Comparison of ENCODE assay signal across 13 mouse cellular contexts in genomic region chr11:96928691-96929090, GRCm38 (mm10). TPM values are rescaled to one million over a fixed set of nuclear protein-coding genes. Genes with fewer than 3 reads are reported as not detected.
DNase-seq lines count a peak whose midpoint lies in the region; ATAC-seq and TF ChIP-seq lines count a peak whose summit lies in the region.
"Had no signal": no experiment of that assay in that cellular context is flagged by ENCODE, and none has a peak within 500 bp of the region (broad histone marks: within the 10 kb centered on the region; RNA-seq: fewer than 3 reads in every experiment).

No protein-coding gene starts in this region.

- no peak overlapping the region for H3K4me3 ChIP-seq in liver, embryonic 12.5 days
- no peak overlapping the region for H3K4me3 ChIP-seq in liver, postnatal 0 days (ENCODE audit: low read depth, low read length)
- no peak overlapping the region; the same call in 1 of the 2 replicates for H3K4me3 ChIP-seq in intestine, embryonic 14.5 days (ENCODE audit: low read depth, low read length)
- peak overlapping the region; percentile 87 for H3K4me3 ChIP-seq in small intestine, adult 2 months (ENCODE audit: low read depth, low read length)
- no peak overlapping the region for H3K4me3 ChIP-seq in heart, adult 2 months
- H3K4me3 ChIP-seq: forebrain, embryonic 13.5 days; midbrain, embryonic 12.5 days had no signal

- 46% methylated on average over 5 of the region's 5 CpGs for WGBS in liver, embryonic 12.5 days (ENCODE audit: insufficient replicate concordance)
- WGBS in liver, postnatal 0 days (ENCODE audit: insufficient replicate concordance): 30% methylated on average over 5 of the region's 5 CpGs
- 3% methylated on average over 5 of the region's 5 CpGs for WGBS in intestine, embryonic 14.5 days
- 14% methylated on average over 5 of the region's 5 CpGs for WGBS in small intestine, adult 2 months
- WGBS in heart, adult 2 months: 9% methylated on average over 5 of the region's 5 CpGs

- no peak for DNase-seq in liver, postnatal 0 days
- peak; percentile 56 for DNase-seq in intestine, embryonic 14.5 days (ENCODE audit: low spot score)
- peak; percentile 65 to 74 for DNase-seq in kidney, postnatal 36 days
- DNase-seq in adrenal gland, postnatal 14 days: no peak
- no peak for DNase-seq in heart, adult 8-10 months (ENCODE audit: low spot score)
- DNase-seq in heart, adult 2 months: no peak
- DNase-seq: cerebellum, postnatal 10 days; heart, postnatal 4 days; retina, postnatal 1 day had no signal

- no peak for TF ChIP-seq CTCF in liver, postnatal 0 days (IDR thresholded peaks at IDR 0.05; ENCODE audit: low read depth)
- TF ChIP-seq CTCF in small intestine, adult 2 months (IDR thresholded peaks at IDR 0.05; ENCODE audit: extremely low read depth, insufficient read length, insufficient replicate concordance, low read depth, low read length): peak; percentile 1; the same call in 1 of the 2 replicates
- TF ChIP-seq CTCF in heart, adult 2 months (IDR thresholded peaks at IDR 0.05): no peak

- no peaks in the 10 kb centered on the region for H3K9me3 ChIP-seq in liver, embryonic 12.5 days (replicated peaks)
- no peaks in the 10 kb centered on the region for H3K9me3 ChIP-seq in liver, postnatal 0 days (ENCODE audit: low read length)
- H3K9me3 ChIP-seq in intestine, embryonic 14.5 days (ENCODE audit: control insufficient read depth, low read length): no peaks in the 10 kb centered on the region
- H3K9me3 ChIP-seq: forebrain, embryonic 13.5 days; midbrain, embryonic 12.5 days had no signal

- H3K4me1 ChIP-seq in liver, embryonic 12.5 days: peaks cover 97% of the 10 kb centered on the region
- H3K4me1 ChIP-seq in liver, postnatal 0 days (ENCODE audit: insufficient read depth): peaks cover 35% of the 10 kb centered on the region
- 0 out of 2 replicates have a peak, but pooled peaks cover 3% of the 10 kb centered on the region for H3K4me1 ChIP-seq in intestine, embryonic 14.5 days (replicated peaks; ENCODE audit: control insufficient read depth, insufficient read depth, low read length)
- H3K4me1 ChIP-seq in small intestine, adult 2 months (ENCODE audit: control insufficient read depth, insufficient read depth, insufficient read length, low read length): peaks cover 27% of the 10 kb centered on the region
- H3K4me1 ChIP-seq in heart, adult 2 months (ENCODE audit: control insufficient read depth, insufficient read depth, low read length): no peaks in the 10 kb centered on the region
- H3K4me1 ChIP-seq: forebrain, embryonic 13.5 days had no signal

- peak overlapping the region; percentile 50 for H3K4me2 ChIP-seq in liver, embryonic 12.5 days
- H3K4me2 ChIP-seq in liver, postnatal 0 days (ENCODE audit: low read depth, low read length): no peak overlapping the region; the same call in 1 of the 2 replicates
- peak overlapping the region; percentile 41 for H3K4me2 ChIP-seq in intestine, embryonic 14.5 days (ENCODE audit: low read length)
- H3K4me2 ChIP-seq: forebrain, embryonic 13.5 days; midbrain, embryonic 12.5 days had no signal

- no peak for TF ChIP-seq EP300 in liver, postnatal 0 days (IDR thresholded peaks at IDR 0.05; ENCODE audit: low read depth)
- no peak for TF ChIP-seq EP300 in heart, adult 2 months (IDR thresholded peaks at IDR 0.05; ENCODE audit: insufficient read depth, low read depth, low read length)

- H3K9ac ChIP-seq in liver, embryonic 12.5 days: peak overlapping the region; percentile 49
- no peak overlapping the region for H3K9ac ChIP-seq in liver, postnatal 0 days (replicated peaks)
- H3K9ac ChIP-seq in intestine, embryonic 14.5 days (ENCODE audit: low read length): no peak overlapping the region
- H3K9ac ChIP-seq in heart, adult 2 months (ENCODE audit: low read depth, low read length): no peak overlapping the region
- H3K9ac ChIP-seq: forebrain, embryonic 13.5 days; midbrain, embryonic 12.5 days had no signal

- peak overlapping the region; percentile 95; the same call in 1 of the 2 replicates for H3K27ac ChIP-seq in liver, embryonic 12.5 days
- H3K27ac ChIP-seq in liver, postnatal 0 days (ENCODE audit: low read depth): no peak overlapping the region
- peak overlapping the region; percentile 85 for H3K27ac ChIP-seq in intestine, embryonic 14.5 days (ENCODE audit: low read depth)
- peak overlapping the region; percentile 100 for H3K27ac ChIP-seq in small intestine, adult 2 months (ENCODE audit: insufficient read depth, low read depth, low read length)
- H3K27ac ChIP-seq in heart, adult 2 months: no peak overlapping the region
- H3K27ac ChIP-seq: forebrain, embryonic 13.5 days; midbrain, embryonic 12.5 days had no signal

- H3K36me3 ChIP-seq in liver, embryonic 12.5 days: no peaks in the 10 kb centered on the region
- no peaks in the 10 kb centered on the region for H3K36me3 ChIP-seq in liver, postnatal 0 days (replicated peaks; ENCODE audit: insufficient read depth, low read length)
- no peaks in the 10 kb centered on the region for H3K36me3 ChIP-seq in intestine, embryonic 14.5 days (ENCODE audit: control insufficient read depth, insufficient read depth, low read length)
- peaks cover 18% of the 10 kb centered on the region for H3K36me3 ChIP-seq in small intestine, adult 2 months (ENCODE audit: control insufficient read depth, insufficient read depth, low read length)
- H3K36me3 ChIP-seq in heart, adult 2 months (ENCODE audit: control insufficient read depth, insufficient read depth, low read length): no peaks in the 10 kb centered on the region
- H3K36me3 ChIP-seq: midbrain, embryonic 12.5 days had no signal

- intact Hi-C loops in heart, adult 2 months (cut with DNase I): no loop called here

- ATAC-seq in liver, embryonic 12.5 days: no peak
- ATAC-seq in liver, postnatal 0 days: no peak
- peak; percentile 84 for ATAC-seq in intestine, embryonic 14.5 days (replicated peaks; ENCODE audit: low FRiP score, low TSS enrichment, low read depth)
- ATAC-seq: forebrain, embryonic 13.5 days had no signal

- no peaks in the 10 kb centered on the region for H3K79me2 ChIP-seq in heart, adult 2 months (replicated peaks; ENCODE audit: control insufficient read depth, insufficient read depth, low read length)

- no peak for TF ChIP-seq POLR2A in small intestine, adult 2 months (IDR thresholded peaks at IDR 0.05; ENCODE audit: low read depth, low read length)
- no peak for TF ChIP-seq POLR2A in heart, adult 2 months (IDR thresholded peaks at IDR 0.05; ENCODE audit: insufficient read depth, low read depth, low read length)

- peaks cover 15% of the 10 kb centered on the region for H3K27me3 ChIP-seq in liver, embryonic 12.5 days (replicated peaks)
- H3K27me3 ChIP-seq in liver, postnatal 0 days (ENCODE audit: insufficient read depth, low read length): no peaks in the 10 kb centered on the region
- peaks cover 3% of the 10 kb centered on the region; the same call in 1 of the 2 replicates for H3K27me3 ChIP-seq in intestine, embryonic 14.5 days (replicated peaks; ENCODE audit: control insufficient read depth, insufficient read depth, low read length)
- no peaks in the 10 kb centered on the region for H3K27me3 ChIP-seq in small intestine, adult 2 months (ENCODE audit: control insufficient read depth, insufficient read depth, low read length)
- H3K27me3 ChIP-seq in heart, adult 2 months (ENCODE audit: control insufficient read depth, insufficient read depth, low read length): peaks cover 3% of the 10 kb centered on the region; the same call in 1 of the 2 replicates

RNA-seq across cellular contexts. Expression of gene Prr15l, which starts 0.8 kb away (rescaled TPM):
- polyA plus RNA-seq in liver, embryonic 12.5 days (2016; fragmentation: Nextera tagmentation; extraction: Ambion mirVana): 2.4 and 3.2 TPM in 2 replicates
- polyA plus RNA-seq in liver, postnatal 0 days (2015; fragmentation: Nextera tagmentation; extraction: Ambion mirVana): 10.1 and 13.9 TPM in 2 replicates
- polyA plus RNA-seq in intestine, embryonic 14.5 days (2014; fragmentation: Nextera tagmentation; extraction: Ambion mirVana): 56.8 and 62.5 TPM in 2 replicates
- polyA plus RNA-seq in small intestine, adult 2 months (2012; rRNA removed): 56.6 and 137 TPM in 2 replicates
- total RNA-seq in adrenal gland, postnatal 14 days (2021): 0.37 TPM in 1 of 2 replicates, not detected in the other
- total RNA-seq in heart, adult 8-10 months (2022): 1 to 10 TPM; 1.1 to 1.7 (median 1.5) TPM
- total RNA-seq in heart, adult 2 months (2021): 1 to 10 TPM in 1 of 2 experiments, under 1 TPM in 1; 0.93 to 2.1 TPM
- 0.70 and 2.5 TPM in 2 replicates for polyA plus RNA-seq in heart, adult 2 months (2012; rRNA removed)

RNA-seq across cellular contexts. Expression of gene Cdk5rap3, which starts 12.4 kb away (rescaled TPM):
- 49.0 and 51.6 TPM in 2 replicates for polyA plus RNA-seq in liver, embryonic 12.5 days (2016; fragmentation: Nextera tagmentation; extraction: Ambion mirVana)
- 38.3 and 38.4 TPM in 2 replicates for polyA plus RNA-seq in liver, postnatal 0 days (2015; fragmentation: Nextera tagmentation; extraction: Ambion mirVana)
- polyA plus RNA-seq in intestine, embryonic 14.5 days (2014; fragmentation: Nextera tagmentation; extraction: Ambion mirVana): 64.2 and 70.1 TPM in 2 replicates
- polyA plus RNA-seq in small intestine, adult 2 months (2012; rRNA removed): 23.2 and 33.1 TPM in 2 replicates
- 48.6 and 49.9 TPM in 2 replicates for total RNA-seq in adrenal gland, postnatal 14 days (2021)
- 10 to 100 TPM; 20.4 to 25.7 (median 22.7) TPM for total RNA-seq in heart, adult 8-10 months (2022)
- total RNA-seq in heart, adult 2 months (2021): 10 to 100 TPM; 17.4 to 25.2 TPM
- 13.8 and 17.5 TPM in 2 replicates for polyA plus RNA-seq in heart, adult 2 months (2012; rRNA removed)

RNA-seq across cellular contexts. Expression of gene Pnpo, which starts 15.1 kb away (rescaled TPM):
- polyA plus RNA-seq in liver, embryonic 12.5 days (2016; fragmentation: Nextera tagmentation; extraction: Ambion mirVana): 528 and 553 TPM in 2 replicates
- 271 and 273 TPM in 2 replicates for polyA plus RNA-seq in liver, postnatal 0 days (2015; fragmentation: Nextera tagmentation; extraction: Ambion mirVana)
- polyA plus RNA-seq in intestine, embryonic 14.5 days (2014; fragmentation: Nextera tagmentation; extraction: Ambion mirVana): 40.9 and 44.1 TPM in 2 replicates
- polyA plus RNA-seq in small intestine, adult 2 months (2012; rRNA removed): 28.4 and 44.6 TPM in 2 replicates
- total RNA-seq in adrenal gland, postnatal 14 days (2021): 28.3 and 31.9 TPM in 2 replicates
- total RNA-seq in heart, adult 8-10 months (2022): 10 to 100 TPM; 14.9 to 16.6 (median 16.1) TPM
- total RNA-seq in heart, adult 2 months (2021): 10 to 100 TPM; 12.9 to 13.0 TPM
- polyA plus RNA-seq in heart, adult 2 months (2012; rRNA removed): 21.3 and 22.0 TPM in 2 replicates

RNA-seq across cellular contexts. Expression of gene Sp2, which starts 54.1 kb away (rescaled TPM):
- polyA plus RNA-seq in liver, embryonic 12.5 days (2016; fragmentation: Nextera tagmentation; extraction: Ambion mirVana): 15.5 and 18.5 TPM in 2 replicates
- polyA plus RNA-seq in liver, postnatal 0 days (2015; fragmentation: Nextera tagmentation; extraction: Ambion mirVana): 6.8 and 7.1 TPM in 2 replicates
- 18.6 and 18.7 TPM in 2 replicates for polyA plus RNA-seq in intestine, embryonic 14.5 days (2014; fragmentation: Nextera tagmentation; extraction: Ambion mirVana)
- 11.0 and 20.1 TPM in 2 replicates for polyA plus RNA-seq in small intestine, adult 2 months (2012; rRNA removed)
- 15.5 and 18.3 TPM in 2 replicates for total RNA-seq in adrenal gland, postnatal 14 days (2021)
- total RNA-seq in heart, adult 8-10 months (2022): 10 to 100 TPM in 2 of 4 experiments, 1 to 10 TPM in 2; 7.8 to 13.7 (median 11.0) TPM
- total RNA-seq in heart, adult 2 months (2021): 10 to 100 TPM; 10.4 to 12.4 TPM
- 10.3 and 12.3 TPM in 2 replicates for polyA plus RNA-seq in heart, adult 2 months (2012; rRNA removed)

Comparison
In these comparisons a context has a peak if more than half of its experiments do, and no peak if none do; other contexts are left out.
1. H3K27ac ChIP-seq: peak in liver, embryonic 12.5 days (single experiment), intestine, embryonic 14.5 days (single experiment) and small intestine, adult 2 months (single experiment); none in liver, postnatal 0 days (single experiment) and heart, adult 2 months (single experiment).
2. DNase-seq: peak in intestine, embryonic 14.5 days (single experiment) and kidney, postnatal 36 days (2 of 2); none in liver, postnatal 0 days (single experiment), adrenal gland, postnatal 14 days (single experiment), heart, adult 8-10 months (single experiment) and heart, adult 2 months (0 of 2).